Mouse (Mus musculus) brain, embryonic 14.5 days (tissue): ENCODE measurements around the gene Celf5.

ENCODE experiments used
- CTCF ChIP-seq: fragments of 200-500 bp; IDR thresholded peaks from 2 replicates; pipeline ENCODE4 v1.5.1; 2012; ENCODE audit warnings: inconsistent platforms, mild to moderate bottlenecking, moderate library complexity, borderline replicate concordance; ENCODE audit not compliant: insufficient read depth, insufficient read length; ENCODE audit errors: extremely low read depth
- POLR2A ChIP-seq: fragments of 200-500 bp; IDR thresholded peaks from 2 replicates; pipeline ENCODE4 v1.6.1; 2012; ENCODE audit warnings: mild to moderate bottlenecking, inconsistent platforms, borderline replicate concordance; ENCODE audit not compliant: poor library complexity, insufficient read depth, insufficient read length, severe bottlenecking; ENCODE audit errors: extremely low read depth

DNA sequence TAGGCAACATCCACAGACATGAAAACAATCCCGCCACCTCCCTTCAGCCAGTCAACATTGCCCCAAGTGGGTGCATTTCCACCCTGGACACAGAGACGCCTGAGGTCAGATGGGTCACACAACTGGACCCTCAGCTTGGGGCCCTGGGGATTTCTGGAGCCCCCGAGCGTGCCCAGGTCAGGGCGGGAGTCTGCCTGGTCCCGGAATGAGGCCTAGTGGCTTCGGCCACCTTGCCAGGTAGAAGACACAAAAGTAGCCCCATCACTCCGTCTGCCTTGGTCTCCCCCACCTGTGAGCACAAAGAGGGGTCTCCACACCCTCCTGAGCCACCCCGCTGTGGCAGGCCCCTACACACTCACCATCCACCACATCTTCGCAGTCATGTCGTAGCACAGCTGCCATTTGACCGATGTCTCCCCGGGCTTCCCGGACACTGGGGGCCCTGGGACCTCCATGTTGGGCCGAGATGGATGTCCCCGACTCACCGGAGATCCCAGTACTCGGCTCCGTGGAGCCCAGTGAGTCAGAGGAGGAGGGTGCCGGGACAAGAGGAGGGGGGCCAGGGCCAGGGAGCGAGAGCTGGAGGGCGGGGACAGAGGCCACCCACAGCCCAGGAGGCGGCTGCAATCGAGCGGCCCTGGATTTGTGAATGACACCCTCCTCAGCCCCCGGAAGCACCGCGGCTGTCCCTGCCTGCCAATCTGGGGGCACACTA is 27.2 kb downstream of the Celf5 start, which contains the start of gene Nfic:
- no peak for TF ChIP-seq CTCF
- no peak for TF ChIP-seq POLR2A
